18 mouse cellular contexts compared by ENCODE assay signal in the genomic region with DNA sequence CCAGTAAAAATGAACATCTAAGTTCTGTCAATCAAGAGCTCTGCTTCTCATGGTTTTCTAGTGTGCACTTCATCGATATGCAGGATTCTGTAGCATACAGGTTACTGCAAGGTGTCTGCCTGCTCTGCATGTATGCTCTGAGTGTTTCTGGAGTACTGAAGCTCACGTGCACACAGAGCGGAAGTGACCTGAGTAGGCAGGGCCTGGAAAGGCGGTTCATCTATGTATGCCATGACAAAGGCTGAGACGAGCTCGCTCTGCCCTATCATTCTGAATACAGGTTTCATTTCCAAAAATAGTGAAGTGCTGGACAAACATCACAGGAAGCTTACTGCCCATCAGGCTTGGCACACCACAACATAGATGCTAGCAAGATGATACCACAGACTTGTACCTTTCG.
DNase-seq lines count a peak whose midpoint lies in the region; ATAC-seq lines count a peak whose summit lies in the region.
"Had no signal": no experiment of that assay in that cellular context is flagged by ENCODE, and none has a peak within 500 bp of the region (broad histone marks: within the 10 kb centered on the region; RNA-seq: fewer than 3 reads in every experiment).

No protein-coding gene starts in this region.

- peak; percentile 74 for ATAC-seq in inflammation-experienced regulatory T-cells, adult 6 months
- no peak for ATAC-seq in midbrain, embryonic 11.5 days (ENCODE audit: low FRiP score)
- ATAC-seq: forebrain, embryonic 16.5 days had no signal

- no peak overlapping the region for H3K4me3 ChIP-seq in midbrain, embryonic 11.5 days (ENCODE audit: low read depth, low read length)
- H3K4me3 ChIP-seq in forebrain, embryonic 10.5 days: no peak overlapping the region
- H3K4me3 ChIP-seq: embryonic facial prominence, embryonic 12.5 days; forebrain, embryonic 12.5 days; heart, embryonic 12.5 days; hindbrain, embryonic 10.5 days had no signal

- no peaks in the 10 kb centered on the region for H3K36me3 ChIP-seq in midbrain, embryonic 11.5 days (ENCODE audit: control insufficient read depth, insufficient read depth, low read length)
- peaks cover 12% of the 10 kb centered on the region for H3K36me3 ChIP-seq in forebrain, embryonic 10.5 days (replicated peaks)

- H3K4me1 ChIP-seq in midbrain, embryonic 11.5 days (ENCODE audit: control insufficient read depth, insufficient read depth, low read length): no peaks in the 10 kb centered on the region
- no peaks in the 10 kb centered on the region for H3K4me1 ChIP-seq in forebrain, embryonic 10.5 days
- H3K4me1 ChIP-seq: embryonic facial prominence, embryonic 12.5 days; forebrain, embryonic 12.5 days; hindbrain, embryonic 10.5 days had no signal

- H3K27me3 ChIP-seq in midbrain, embryonic 11.5 days (ENCODE audit: control insufficient read depth, insufficient read depth, low read length): no peaks in the 10 kb centered on the region
- no peaks in the 10 kb centered on the region for H3K27me3 ChIP-seq in forebrain, embryonic 10.5 days (ENCODE audit: poor library complexity, severe bottlenecking)
- H3K27me3 ChIP-seq: embryonic facial prominence, embryonic 12.5 days; forebrain, embryonic 12.5 days; heart, embryonic 12.5 days had no signal

- H3K4me2 ChIP-seq in midbrain, embryonic 11.5 days: no peak overlapping the region
- H3K4me2 ChIP-seq: embryonic facial prominence, embryonic 12.5 days; forebrain, embryonic 12.5 days; heart, embryonic 12.5 days; hindbrain, embryonic 14.5 days had no signal

- DNase-seq in thymus, postnatal 25 days: peak; percentile 29
- no peak for DNase-seq in thymus, postnatal 4 days
- DNase-seq in CD8-positive naive resting alpha-beta T cell, adult 2 months (ENCODE audit: low read depth in 2 of 2, low spot score in 2 of 2): peak; percentile 52 to 67
- DNase-seq in midbrain, embryonic 11.5 days (ENCODE audit: low spot score, missing footprints): no peak
- DNase-seq in forebrain, embryonic 10.5 days (ENCODE audit: extremely low spot score, low spot score): no peak
- no peak for DNase-seq in right cerebral cortex, adult 2 months (ENCODE audit: low spot score in 2 of 2)
- DNase-seq: adrenal gland, postnatal 10 days; cerebellum, adult 11 months; cerebellum, adult 9-10 months; cerebellum, postnatal 25 days; gastrocnemius, postnatal 25 days had no signal

- H3K9me3 ChIP-seq in midbrain, embryonic 11.5 days (ENCODE audit: control insufficient read depth, low read length): no peaks in the 10 kb centered on the region
- no peaks in the 10 kb centered on the region for H3K9me3 ChIP-seq in forebrain, embryonic 10.5 days
- H3K9me3 ChIP-seq: embryonic facial prominence, embryonic 12.5 days; forebrain, embryonic 12.5 days; heart, embryonic 12.5 days; hindbrain, embryonic 10.5 days had no signal

- H3K27ac ChIP-seq in midbrain, embryonic 11.5 days (ENCODE audit: low read depth, low read length): no peak overlapping the region
- no peak overlapping the region for H3K27ac ChIP-seq in forebrain, embryonic 10.5 days
- H3K27ac ChIP-seq: embryonic facial prominence, embryonic 12.5 days; forebrain, embryonic 12.5 days; hindbrain, embryonic 10.5 days; hindbrain, embryonic 14.5 days had no signal

- no peak overlapping the region for H3K9ac ChIP-seq in midbrain, embryonic 11.5 days (ENCODE audit: low read length)
- H3K9ac ChIP-seq: embryonic facial prominence, embryonic 12.5 days; forebrain, embryonic 12.5 days; heart, embryonic 12.5 days; hindbrain, embryonic 14.5 days had no signal

- 95% methylated on average over 7 of the region's 7 CpGs for WGBS in midbrain, embryonic 11.5 days
- 94% methylated on average over 7 of the region's 7 CpGs for WGBS in forebrain, embryonic 10.5 days

Comparison
In these comparisons a context has a peak if more than half of its experiments do, and no peak if none do; other contexts are left out.
1. DNase-seq: peak in thymus, postnatal 25 days (single experiment) and CD8-positive naive resting alpha-beta T cell, adult 2 months (2 of 2); none in thymus, postnatal 4 days (single experiment), midbrain, embryonic 11.5 days (single experiment), forebrain, embryonic 10.5 days (single experiment) and right cerebral cortex, adult 2 months (0 of 2).